Mouse (Mus musculus) heart, embryonic 11.5 days (tissue): ENCODE results near the gene Tmem211. TPM values are rescaled to one million over a fixed set of nuclear protein-coding genes. Genes with fewer than 3 reads are reported as not detected.

Experiments
- ATAC-seq: fragments of 200-750 bp; cut with Nextera tagmentation; replicated peaks from 2 replicates; pipeline ENCODE4 v1.8.0; 2017; ENCODE audit warnings: moderate library complexity; ENCODE audit not compliant: insufficient number of reproducible peaks, low FRiP score, low TSS enrichment
- H3K27ac ChIP-seq: fragments of 300-500 bp; sonication (generic); 2 replicates; pipeline ENCODE4 v1.5.1; 2014; ENCODE audit warnings: mild to moderate bottlenecking, low read depth, low read length
- H3K27me3 ChIP-seq: fragments of 300-500 bp; sonication (generic); 2 replicates; pipeline ENCODE4 v1.6.1; 2014; ENCODE audit warnings: mild to moderate bottlenecking, low read length, mixed read lengths; ENCODE audit not compliant: control insufficient read depth, insufficient read depth
- H3K36me3 ChIP-seq: fragments of 300-500 bp; sonication (generic); 2 replicates; pipeline ENCODE4 v1.6.1; 2014; ENCODE audit warnings: mild to moderate bottlenecking, low read length, moderate library complexity, mixed read lengths; ENCODE audit not compliant: control insufficient read depth, insufficient read depth
- H3K4me1 ChIP-seq: fragments of 300-500 bp; sonication (generic); 2 replicates; pipeline ENCODE4 v1.6.1; 2014; ENCODE audit warnings: low read length; ENCODE audit not compliant: control insufficient read depth, insufficient read depth
- H3K4me2 ChIP-seq: fragments of 300-500 bp; sonication (generic); 2 replicates; pipeline ENCODE4 v1.6.1; 2014; ENCODE audit warnings: mild to moderate bottlenecking, moderate library complexity
- H3K4me3 ChIP-seq: fragments of 300-500 bp; sonication (generic); 2 replicates; pipeline ENCODE4 v1.5.1; 2014; ENCODE audit warnings: low read depth, low read length
- H3K9ac ChIP-seq: fragments of 300-500 bp; sonication (generic); 2 replicates; pipeline ENCODE4 v1.6.1; 2014; ENCODE audit warnings: mild to moderate bottlenecking, low read depth, low read length, moderate library complexity
- H3K9me3 ChIP-seq: fragments of 300-500 bp; sonication (generic); replicated peaks from 2 replicates; pipeline ENCODE4 v1.6.1; 2016; ENCODE audit warnings: low read length; ENCODE audit not compliant: control insufficient read depth
- WGBS: fragments of 180-500 bp; shearing (Covaris S2); extraction: QIAGEN DNeasy Blood & Tissue Kit; methylation state at CpG from one replicate; pipeline ENCODE4 v1.1.7; 2014; ENCODE audit not compliant: insufficient replicate concordance; 5-methylcytosine and 5-hydroxymethylcytosine counted together
- polyA plus RNA-seq: library from polyadenylated mRNA; unstranded; fragments of >200 nt; fragmentation: Nextera tagmentation; extraction: Ambion mirVana; gene quantifications from 2 replicates; pipeline ENCODE4 v1.2.1, GENCODE M21; 2014

Gene Tmem211
- polyA plus RNA-seq, 1 experiment from 2014 or later, result not detected

DNA sequence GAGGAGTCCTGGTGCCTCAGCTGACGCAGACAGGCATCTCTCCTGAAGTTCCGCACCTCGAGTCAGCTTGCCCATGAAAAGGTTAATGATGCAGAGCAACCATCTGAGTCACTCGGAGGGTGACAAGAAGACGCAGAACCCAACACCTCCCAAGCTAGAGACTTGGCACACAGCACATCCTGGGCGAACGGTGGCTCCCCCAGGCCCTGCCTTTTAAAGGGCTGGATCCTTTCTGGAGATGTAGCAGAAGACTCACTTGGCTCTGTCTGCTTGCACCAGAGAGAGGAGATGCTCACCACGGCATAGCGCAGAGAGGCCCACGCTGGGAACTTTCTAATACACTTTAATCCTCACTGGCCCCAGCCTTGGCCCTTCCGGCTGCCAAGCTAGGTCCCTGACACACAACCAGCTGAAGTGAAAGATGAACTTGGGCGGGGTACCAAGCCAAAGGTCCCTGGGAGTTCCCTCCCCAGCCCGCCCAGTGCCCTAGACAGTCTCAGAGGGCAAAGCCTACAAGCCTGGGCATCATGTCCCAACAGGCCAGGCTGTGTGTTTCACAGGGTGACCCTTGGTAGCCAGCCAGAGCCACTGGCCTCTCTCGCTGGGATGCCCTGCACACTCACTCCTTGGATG, 10.3 kb upstream of the Tmem211 start:
- H3K36me3 ChIP-seq, result no peaks in the 10 kb centered on the region
- H3K4me2 ChIP-seq, result no peak overlapping the region
- H3K4me1 ChIP-seq, result peaks cover 4% of the 10 kb centered on the region; the same call in 1 of the 2 replicates

DNA sequence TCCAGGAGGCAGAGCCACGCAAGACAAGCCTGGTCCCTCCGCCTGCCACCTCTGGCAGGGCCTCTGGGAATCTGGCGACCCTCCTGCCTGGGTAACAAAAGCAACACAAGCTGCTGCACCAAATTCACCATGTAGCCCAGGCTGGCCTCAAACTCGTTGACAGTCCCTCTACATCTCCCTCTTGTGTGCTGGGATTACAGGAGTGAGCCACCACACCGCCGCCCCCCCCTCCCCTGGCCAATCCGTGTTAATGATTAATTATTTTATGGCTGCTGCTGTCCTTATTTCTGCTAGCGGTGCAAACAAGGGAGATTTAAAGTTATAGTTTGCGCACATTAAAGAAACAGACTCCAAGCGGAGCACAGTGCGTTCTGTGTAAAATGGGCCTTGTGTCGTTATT, 9.6 kb upstream of the Tmem211 start:
- no peak overlapping the region for H3K27ac ChIP-seq
- H3K4me1 ChIP-seq, result peaks cover 4% of the 10 kb centered on the region; the same call in 1 of the 2 replicates
- H3K4me2 ChIP-seq, result no peak overlapping the region
- H3K9ac ChIP-seq, result no peak overlapping the region
- WGBS, result 80% methylated on average over 12 of the region's 12 CpGs
- ATAC-seq, result no peak
- no peaks in the 10 kb centered on the region for H3K9me3 ChIP-seq
- H3K4me3 ChIP-seq, result no peak overlapping the region
- H3K27me3 ChIP-seq, result peaks cover 12% of the 10 kb centered on the region
- H3K36me3 ChIP-seq, result no peaks in the 10 kb centered on the region

More for the DNA sequence above, 10.3 kb upstream of the Tmem211 start:
- Histone ChIP-seq H3K9me3 (no peaks in the 10 kb centered on the region), H3K27me3 (peaks cover 12% of the 10 kb centered on the region), H3K4me3 (no peak overlapping the region), H3K9ac (no peak overlapping the region), H3K27ac (no peak overlapping the region)
- no peak for ATAC-seq
- WGBS, result 65% methylated on average over 14 of the region's 14 CpGs

DNA sequence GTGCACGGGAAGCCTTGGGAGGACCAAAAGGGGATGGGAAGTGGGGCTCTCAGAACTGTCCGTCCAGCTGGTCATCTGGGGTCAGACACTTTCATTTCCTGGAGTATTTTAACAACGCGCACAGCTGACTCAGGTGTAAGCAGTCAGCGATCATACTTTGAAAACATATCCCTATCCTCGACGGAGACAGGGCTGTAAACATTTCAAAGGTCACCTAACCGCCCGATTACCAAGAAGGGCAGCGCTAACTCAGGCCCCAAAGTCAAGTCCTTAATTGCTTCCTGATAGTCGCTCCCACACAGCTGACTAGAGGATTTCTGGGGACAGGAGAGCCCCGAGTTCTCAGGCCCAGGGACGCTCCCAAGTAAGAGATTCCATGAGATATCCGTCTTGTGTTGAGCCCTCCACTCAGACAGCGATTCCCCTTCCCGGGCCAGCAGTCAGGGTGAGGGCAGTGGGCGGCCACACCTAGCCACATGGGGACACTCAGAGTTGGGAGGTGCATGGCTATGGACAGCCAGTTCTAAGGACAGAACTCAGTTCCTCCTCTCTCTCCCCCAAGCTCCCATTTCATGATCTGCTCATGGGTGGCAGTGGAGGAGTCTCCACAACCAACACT, 8.0 kb upstream of the Tmem211 start:
- no peak overlapping the region for H3K4me2 ChIP-seq
- WGBS, result 69% methylated on average over 17 of the region's 17 CpGs
- ATAC-seq, result no peak
- no peaks in the 10 kb centered on the region for H3K36me3 ChIP-seq
- no peak overlapping the region for H3K4me3 ChIP-seq
- no peaks in the 10 kb centered on the region for H3K9me3 ChIP-seq
- 0 out of 2 replicates have a peak overlapping the region, but pooled peaks have one; percentile 16 for H3K9ac ChIP-seq
- H3K27me3 ChIP-seq, result peaks cover 12% of the 10 kb centered on the region
- H3K27ac ChIP-seq, result no peak overlapping the region
- peaks cover 4% of the 10 kb centered on the region; the same call in 1 of the 2 replicates for H3K4me1 ChIP-seq

DNA sequence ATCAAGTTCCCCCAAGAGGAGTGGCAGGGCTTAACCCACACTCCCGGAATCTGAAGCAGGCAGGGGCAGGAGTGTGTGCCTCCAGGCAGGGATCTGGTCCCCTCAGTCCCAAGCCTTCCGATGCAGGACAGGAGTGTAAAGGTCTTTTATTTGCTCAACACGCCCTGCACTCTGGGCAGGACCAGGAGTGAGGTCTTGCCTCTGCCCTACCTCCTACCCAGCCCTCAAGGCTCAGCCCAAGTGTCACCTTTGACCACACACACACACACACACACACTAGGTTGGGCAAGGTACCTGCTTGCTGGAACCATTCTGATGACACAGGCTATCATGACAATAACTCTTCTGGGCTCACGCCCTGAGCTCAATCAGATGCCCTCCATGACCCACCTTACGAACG, 7.3 kb upstream of the Tmem211 start:
- H3K4me2 ChIP-seq, result no peak overlapping the region
- no peak overlapping the region for H3K9ac ChIP-seq
- H3K27me3 ChIP-seq, result peaks cover 12% of the 10 kb centered on the region
- no peak for ATAC-seq
- H3K4me1 ChIP-seq, result peaks cover 2% of the 10 kb centered on the region; the same call in 1 of the 2 replicates
- H3K4me3 ChIP-seq, result no peak overlapping the region
- no peaks in the 10 kb centered on the region for H3K36me3 ChIP-seq
- no peaks in the 10 kb centered on the region for H3K9me3 ChIP-seq
- no peak overlapping the region for H3K27ac ChIP-seq
- WGBS, result 76% methylated on average over 6 of the region's 6 CpGs

DNA sequence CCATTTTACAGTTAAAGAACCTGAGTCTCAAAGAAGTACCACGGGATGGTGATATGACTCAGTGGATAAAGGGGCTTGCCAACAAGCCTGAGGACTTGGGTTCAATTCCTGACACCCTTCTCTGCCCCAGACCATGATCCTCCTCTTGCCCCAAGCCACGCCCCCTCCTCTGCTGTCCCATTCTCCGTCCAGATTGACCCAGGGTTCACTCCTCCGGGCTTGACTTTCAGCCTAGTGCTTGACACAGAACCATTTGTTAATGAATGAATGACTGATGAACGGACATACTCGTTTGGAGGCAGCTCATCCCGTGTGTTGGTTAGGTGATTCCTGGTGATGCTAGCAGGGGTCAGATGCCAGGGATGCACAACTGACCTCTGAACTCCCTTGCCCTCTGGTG, 6.8 kb upstream of the Tmem211 start:
- no peak overlapping the region for H3K27ac ChIP-seq
- WGBS, result 68% methylated on average over 7 of the region's 7 CpGs
- H3K36me3 ChIP-seq, result no peaks in the 10 kb centered on the region
- ATAC-seq, result no peak
- H3K9ac ChIP-seq, result no peak overlapping the region
- H3K4me3 ChIP-seq, result peak overlapping the region; percentile 70
- peak overlapping the region; percentile 99; the same call in 1 of the 2 replicates for H3K4me2 ChIP-seq
- peaks cover 2% of the 10 kb centered on the region; the same call in 1 of the 2 replicates for H3K4me1 ChIP-seq
- H3K9me3 ChIP-seq, result no peaks in the 10 kb centered on the region
- H3K27me3 ChIP-seq, result peaks cover 12% of the 10 kb centered on the region

DNA sequence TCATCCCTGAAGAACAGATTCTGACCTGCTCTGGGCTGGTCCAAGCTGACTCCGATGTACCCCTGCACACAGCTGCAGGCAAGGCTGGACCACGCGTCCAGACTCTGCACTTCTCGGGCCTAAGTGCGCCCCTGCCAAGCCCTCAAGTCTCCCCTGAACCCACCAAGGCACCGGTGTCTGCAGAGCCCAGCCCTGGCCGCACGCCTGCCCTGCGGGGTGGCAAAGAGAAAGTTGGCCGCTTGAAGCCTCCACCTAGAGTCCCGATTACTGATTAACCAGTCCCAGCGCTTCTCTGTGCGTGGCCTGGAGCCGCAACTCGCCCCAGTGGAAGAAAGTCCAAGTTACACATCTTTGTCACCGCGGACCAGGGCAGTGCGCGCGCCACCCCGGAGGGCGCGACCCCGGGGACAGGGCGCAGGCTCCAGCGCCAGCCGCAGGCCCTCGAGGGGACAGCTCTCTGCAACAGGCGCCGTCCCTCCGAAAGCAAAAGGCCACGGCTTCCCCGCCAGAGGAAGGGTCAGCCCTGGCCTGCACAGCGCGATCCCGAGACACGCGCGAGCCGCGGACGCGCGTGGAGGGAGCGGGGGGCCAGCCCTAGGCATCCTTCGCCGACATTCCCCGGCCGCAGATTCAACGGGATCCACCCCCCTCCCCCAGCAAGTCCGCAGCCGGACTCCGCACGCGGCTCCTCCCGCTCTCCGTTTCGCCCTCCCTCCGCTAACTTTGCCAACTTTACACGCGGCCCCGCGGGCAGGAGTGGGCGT, 6.1 kb upstream of the Tmem211 start:
- no peaks in the 10 kb centered on the region for H3K36me3 ChIP-seq
- no peak for ATAC-seq
- no peaks in the 10 kb centered on the region for H3K9me3 ChIP-seq
- WGBS, result 3% methylated on average over 57 of the region's 64 CpGs
- peak overlapping the region; percentile 29; the same call in 1 of the 2 replicates for H3K27ac ChIP-seq
- H3K9ac ChIP-seq, result peak overlapping the region; percentile 78
- H3K4me2 ChIP-seq, result peak overlapping the region; percentile 99
- peaks cover 12% of the 10 kb centered on the region for H3K27me3 ChIP-seq
- H3K4me3 ChIP-seq, result peak overlapping the region; percentile 70
- peaks cover 2% of the 10 kb centered on the region; the same call in 1 of the 2 replicates for H3K4me1 ChIP-seq

DNA sequence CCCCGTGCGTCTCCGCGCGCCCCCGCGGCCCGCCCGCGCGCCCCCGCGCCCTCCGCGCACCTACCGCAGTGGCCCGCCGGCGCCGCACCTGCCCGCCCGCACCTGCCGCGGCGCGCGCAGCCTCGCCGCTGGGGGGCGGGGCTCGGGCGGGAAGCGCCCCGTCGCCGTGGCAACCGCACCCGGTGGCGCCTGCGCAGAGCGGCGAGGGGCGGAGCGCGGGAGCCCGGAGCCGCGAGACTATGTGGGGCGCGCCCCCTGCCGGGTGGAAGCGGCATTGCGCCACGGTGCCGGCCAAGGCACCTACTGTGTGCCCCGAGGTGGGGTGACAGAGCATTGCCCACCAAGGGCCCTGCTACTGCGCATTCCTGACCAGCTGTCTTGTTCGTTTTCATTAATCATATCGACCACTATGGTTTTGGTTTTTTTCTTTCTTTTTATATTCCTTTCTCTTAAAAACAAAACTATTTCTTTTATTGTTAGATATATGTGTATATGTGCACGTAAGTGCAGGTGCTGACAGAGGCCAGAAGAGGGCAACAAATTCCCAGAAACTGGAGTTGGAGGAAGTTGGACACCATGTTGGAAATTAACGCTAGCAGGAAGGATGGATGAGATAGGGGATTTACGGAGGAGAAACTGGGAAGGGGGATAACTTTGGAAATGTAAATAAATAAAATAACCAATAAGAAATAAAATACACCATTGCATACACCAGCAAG, 5.4 kb upstream of the Tmem211 start, which contains the start of gene 2900026A02Rik:
TSS of gene 2900026A02Rik (minus strand) at position 90 of the 719 bp plus-strand sequence.
- ATAC-seq, result peak; percentile 66
- Histone ChIP-seq H3K4me3 (peak within 1 kb of the TSS; percentile 70), H3K4me2 (peak within 1 kb of the TSS; percentile 99), H3K27me3 (peaks cover 12% of the 10 kb centered on the region), H3K9ac (peak within 1 kb of the TSS; percentile 78), H3K9me3 (no peaks in the 10 kb centered on the region), H3K4me1 (peaks cover 7% of the 10 kb centered on the region; the same call in 1 of the 2 replicates), H3K36me3 (no peaks in the 10 kb centered on the region), H3K27ac (peak within 1 kb of the TSS; percentile 29; the same call in 1 of the 2 replicates)
- WGBS, result 15% methylated on average over 28 of the region's 62 CpGs

DNA sequence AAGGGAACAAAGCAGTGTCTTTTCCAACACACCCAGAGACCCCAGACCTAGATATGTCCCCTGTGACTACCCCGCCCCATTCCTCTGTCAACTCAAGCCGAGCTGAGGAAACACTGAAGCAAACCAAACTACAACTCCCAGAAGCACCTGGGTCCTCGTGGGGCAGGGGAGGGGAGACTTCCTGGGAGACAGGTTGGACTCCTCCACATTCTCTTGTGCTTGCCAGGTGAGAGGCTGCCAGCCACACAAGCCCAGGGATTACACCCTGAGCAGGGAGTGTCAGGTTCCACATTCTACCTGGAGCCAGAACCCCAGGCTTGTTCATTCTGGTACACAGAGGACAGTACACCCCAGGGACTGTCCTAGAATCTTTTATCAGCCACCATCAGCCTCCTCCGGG, 2.8 kb upstream of the Tmem211 start:
- Histone ChIP-seq H3K9me3 (no peaks in the 10 kb centered on the region), H3K4me1 (peaks cover 7% of the 10 kb centered on the region; the same call in 1 of the 2 replicates), H3K4me2 (no peak overlapping the region), H3K9ac (no peak overlapping the region), H3K4me3 (no peak overlapping the region), H3K27me3 (peaks cover 12% of the 10 kb centered on the region), H3K27ac (no peak overlapping the region), H3K36me3 (no peaks in the 10 kb centered on the region)
- WGBS, result 44% methylated on average over 4 of the region's 4 CpGs
- ATAC-seq, result no peak
